Mouse (Mus musculus) neural tube, embryonic 12.5 days (tissue): Measurements from ENCODE around the gene Dynlrb1. TPM values are rescaled to one million over a fixed set of nuclear protein-coding genes. Genes with fewer than 3 reads are reported as not detected.

Source experiments
- ATAC-seq: fragments of 200-750 bp; cut with Nextera tagmentation; 2 replicates; pipeline ENCODE4 v1.8.0; 2017; ENCODE audit warnings: low read depth, mild to moderate bottlenecking, moderate TSS enrichment, moderate library complexity; ENCODE audit not compliant: low FRiP score
- H3K27ac ChIP-seq: fragments of 300-500 bp; sonication (generic); 2 replicates; pipeline ENCODE4 v1.5.1; 2016
- H3K27me3 ChIP-seq: fragments of 300-500 bp; sonication (generic); replicated peaks from 2 replicates; pipeline ENCODE4 v1.6.1; 2016; ENCODE audit warnings: mild to moderate bottlenecking
- H3K36me3 ChIP-seq: fragments of 300-500 bp; sonication (generic); 2 replicates; pipeline ENCODE4 v1.6.1; 2016; ENCODE audit warnings: mild to moderate bottlenecking
- H3K4me1 ChIP-seq: fragments of 300-500 bp; sonication (generic); 2 replicates; pipeline ENCODE4 v1.6.1; 2016
- H3K4me2 ChIP-seq: fragments of 300-500 bp; sonication (generic); replicated peaks from 2 replicates; pipeline ENCODE4 v1.6.1; 2016; ENCODE audit warnings: mild to moderate bottlenecking
- H3K4me3 ChIP-seq: fragments of 300-500 bp; sonication (generic); 2 replicates; pipeline ENCODE4 v1.5.1; 2016
- H3K9ac ChIP-seq: fragments of 300-500 bp; sonication (generic); 2 replicates; pipeline ENCODE4 v1.6.1; 2016; ENCODE audit warnings: mild to moderate bottlenecking
- H3K9me3 ChIP-seq: fragments of 300-500 bp; sonication (generic); 2 replicates; pipeline ENCODE4 v1.6.1; 2016; ENCODE audit warnings: mild to moderate bottlenecking
- WGBS: fragments of 180-500 bp; shearing (Covaris S2); methylation state at CpG from one replicate; pipeline ENCODE4 v1.1.7; 2016; 5-methylcytosine and 5-hydroxymethylcytosine counted together
- polyA plus RNA-seq: library from polyadenylated mRNA; unstranded; fragments of >200 nt; fragmentation: Nextera tagmentation; extraction: Ambion mirVana; gene quantifications from 2 replicates; pipeline ENCODE4 v1.2.1, GENCODE M21; 2016

Gene Dynlrb1
- polyA plus RNA-seq = 470 and 500 TPM in 2 replicates

GRCm38 (mm10) chr2:155236362-155236992 is at the start of gene Dynlrb1:
Gene Dynlrb1 (plus strand): TSS chr2:155236533.
- peak; percentile 99 for ATAC-seq
- Histone ChIP-seq H3K27me3 (no peaks in the 10 kb centered on the region), H3K4me2 (peak within 1 kb of the TSS; percentile 81), H3K4me1 (peaks cover 15% of the 10 kb centered on the region), H3K9ac (peak within 1 kb of the TSS; percentile 90), H3K4me3 (peak within 1 kb of the TSS; percentile 92), H3K36me3 (peaks cover 10% of the 10 kb centered on the region; the same call in 1 of the 2 replicates), H3K9me3 (no peaks in the 10 kb centered on the region), H3K27ac (peak within 1 kb of the TSS; percentile 83)
- under 1% methylated on average over 50 of the region's 50 CpGs for WGBS

GRCm38 (mm10) chr2:155207419-155207818 is 28.9 kb upstream of the Dynlrb1 start:
- H3K36me3 ChIP-seq = peaks cover 60% of the 10 kb centered on the region
- no peaks in the 10 kb centered on the region for H3K9me3 ChIP-seq
- no peak overlapping the region for H3K9ac ChIP-seq
- no peaks in the 10 kb centered on the region for H3K4me1 ChIP-seq
- ATAC-seq = no peak
- H3K27ac ChIP-seq = no peak overlapping the region
- no peak overlapping the region for H3K4me3 ChIP-seq
- H3K27me3 ChIP-seq = no peaks in the 10 kb centered on the region
- no peak overlapping the region for H3K4me2 ChIP-seq
- WGBS = 80% methylated on average over 2 of the region's 2 CpGs

DNA sequence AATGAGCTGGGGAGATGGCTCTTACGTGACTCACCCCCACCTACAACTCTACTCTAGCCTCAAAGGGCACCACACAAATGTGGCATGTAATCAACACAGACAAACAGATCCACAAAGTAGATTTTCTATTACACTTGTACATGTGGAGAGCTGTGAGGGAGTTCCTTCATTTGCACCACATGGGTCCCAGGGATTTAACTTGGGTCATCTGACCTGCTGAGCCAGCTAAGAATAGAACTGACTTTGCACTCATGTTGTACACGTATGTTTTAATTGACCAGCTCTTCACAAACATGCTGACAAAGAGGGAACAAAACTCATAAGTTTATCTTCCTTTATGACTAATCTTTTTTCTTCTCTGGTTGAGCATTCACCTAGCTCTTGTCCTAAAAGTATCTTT is 13.2 kb upstream of the Dynlrb1 start:
- H3K4me2 ChIP-seq = no peak overlapping the region
- H3K4me1 ChIP-seq = no peaks in the 10 kb centered on the region
- peaks cover 68% of the 10 kb centered on the region for H3K36me3 ChIP-seq
- no peak for ATAC-seq
- H3K27me3 ChIP-seq = no peaks in the 10 kb centered on the region
- H3K27ac ChIP-seq = no peak overlapping the region
- H3K9ac ChIP-seq = no peak overlapping the region
- 94% methylated on average over 2 of the region's 2 CpGs for WGBS
- no peaks in the 10 kb centered on the region for H3K9me3 ChIP-seq
- no peak overlapping the region for H3K4me3 ChIP-seq

DNA sequence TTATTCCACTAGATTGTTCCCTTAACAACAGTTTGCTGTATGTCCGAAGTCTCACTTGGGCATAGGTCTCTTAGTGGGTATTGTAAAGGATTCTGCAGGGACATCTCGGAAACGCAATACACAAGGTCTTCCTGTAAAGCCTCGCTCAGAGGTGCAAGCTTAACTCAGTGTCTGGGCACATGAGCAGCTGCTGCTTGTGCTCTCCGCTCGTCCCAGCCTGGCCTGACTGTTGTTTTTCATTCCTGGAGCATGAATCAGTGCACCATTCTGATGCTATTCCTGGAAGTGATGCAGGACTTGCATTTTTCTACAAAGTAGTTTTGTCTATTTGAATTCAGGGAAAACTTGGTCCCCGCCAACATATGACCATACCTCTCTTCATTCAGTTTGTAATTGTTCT is 11.6 kb upstream of the Dynlrb1 start:
- Histone ChIP-seq H3K4me1 (no peaks in the 10 kb centered on the region), H3K9ac (no peak overlapping the region), H3K9me3 (no peaks in the 10 kb centered on the region), H3K27me3 (no peaks in the 10 kb centered on the region), H3K4me3 (no peak overlapping the region), H3K4me2 (no peak overlapping the region), H3K27ac (no peak overlapping the region), H3K36me3 (peaks cover 56% of the 10 kb centered on the region)
- no peak for ATAC-seq
- 95% methylated on average over 7 of the region's 7 CpGs for WGBS

GRCm38 (mm10) chr2:155235746-155236361 is 479 bp upstream of the Dynlrb1 start:
- WGBS = 7% methylated on average over 13 of the region's 13 CpGs
- H3K4me2 ChIP-seq = peak overlapping the region; percentile 81
- peak overlapping the region; percentile 92 for H3K4me3 ChIP-seq
- H3K27me3 ChIP-seq = no peaks in the 10 kb centered on the region
- H3K27ac ChIP-seq = 0 out of 2 replicates have a peak overlapping the region, but pooled peaks have one; percentile 68
- no peaks in the 10 kb centered on the region for H3K9me3 ChIP-seq
- H3K36me3 ChIP-seq = peaks cover 4% of the 10 kb centered on the region; the same call in 1 of the 2 replicates
- peak; percentile 87 for ATAC-seq
- peaks cover 15% of the 10 kb centered on the region for H3K4me1 ChIP-seq
- peak overlapping the region; percentile 90 for H3K9ac ChIP-seq

DNA sequence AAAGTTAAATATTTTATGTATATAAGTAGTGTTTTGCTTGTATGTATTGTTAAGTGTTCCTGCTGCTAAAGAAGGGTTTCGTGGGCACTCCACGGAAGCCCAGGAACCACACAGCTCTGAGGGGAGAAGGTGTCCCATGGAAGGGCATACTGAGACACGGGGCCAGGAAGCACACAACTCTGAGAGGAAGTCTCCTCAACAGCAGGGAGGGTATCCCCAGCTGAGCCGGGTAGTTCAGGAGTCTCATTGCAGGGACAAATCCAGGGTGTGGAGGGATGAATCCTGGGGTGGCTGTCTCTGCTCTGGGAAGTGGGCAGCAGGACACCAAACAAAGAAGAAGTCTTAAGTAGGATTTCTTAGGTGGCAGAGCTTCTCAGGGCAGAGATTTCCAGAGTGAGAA is 943 bp downstream of the Dynlrb1 start:
- Histone ChIP-seq H3K4me1 (peaks cover 15% of the 10 kb centered on the region), H3K36me3 (peaks cover 12% of the 10 kb centered on the region), H3K4me2 (peak overlapping the region; percentile 81), H3K27me3 (no peaks in the 10 kb centered on the region), H3K9ac (peak overlapping the region; percentile 90), H3K27ac (no peak overlapping the region), H3K4me3 (peak overlapping the region; percentile 92), H3K9me3 (no peaks in the 10 kb centered on the region)
- no peak for ATAC-seq
- WGBS = 31% methylated on average over 4 of the region's 4 CpGs

DNA sequence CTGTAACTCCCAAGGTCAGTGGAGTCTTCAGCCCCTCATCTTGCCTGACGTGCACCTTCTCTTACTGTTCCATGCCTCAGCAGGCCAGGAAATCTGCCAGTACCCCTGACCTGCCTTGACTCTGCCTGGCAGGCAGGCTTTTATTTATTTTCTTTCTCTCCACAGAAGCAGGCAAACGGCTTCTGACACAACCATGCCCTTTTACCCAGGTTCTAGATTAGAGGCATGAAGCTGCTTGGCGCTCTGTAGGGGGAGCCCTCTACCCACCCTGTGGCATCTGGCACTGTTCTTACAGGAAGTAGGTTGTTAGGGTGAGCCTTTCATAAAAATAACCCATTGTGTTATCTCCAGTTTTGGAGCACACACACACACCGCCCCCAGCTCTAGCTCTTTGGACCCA is 4.6 kb downstream of the Dynlrb1 start:
- 84% methylated on average over 4 of the region's 4 CpGs for WGBS
- Histone ChIP-seq H3K9me3 (no peaks in the 10 kb centered on the region), H3K4me3 (no peak overlapping the region), H3K4me2 (no peak overlapping the region), H3K4me1 (peaks cover 12% of the 10 kb centered on the region), H3K27ac (no peak overlapping the region), H3K9ac (no peak overlapping the region), H3K27me3 (no peaks in the 10 kb centered on the region), H3K36me3 (peaks cover 47% of the 10 kb centered on the region)
- ATAC-seq = no peak

GRCm38 (mm10) chr2:155242296-155242855 is 6.0 kb downstream of the Dynlrb1 start:
- peaks cover 8% of the 10 kb centered on the region for H3K4me1 ChIP-seq
- H3K9me3 ChIP-seq = no peaks in the 10 kb centered on the region
- H3K9ac ChIP-seq = no peak overlapping the region
- H3K27me3 ChIP-seq = no peaks in the 10 kb centered on the region
- no peak overlapping the region for H3K27ac ChIP-seq
- no peak overlapping the region for H3K4me2 ChIP-seq
- no peak for ATAC-seq
- 89% methylated on average over 7 of the region's 7 CpGs for WGBS
- peaks cover 59% of the 10 kb centered on the region for H3K36me3 ChIP-seq
- no peak overlapping the region for H3K4me3 ChIP-seq

DNA sequence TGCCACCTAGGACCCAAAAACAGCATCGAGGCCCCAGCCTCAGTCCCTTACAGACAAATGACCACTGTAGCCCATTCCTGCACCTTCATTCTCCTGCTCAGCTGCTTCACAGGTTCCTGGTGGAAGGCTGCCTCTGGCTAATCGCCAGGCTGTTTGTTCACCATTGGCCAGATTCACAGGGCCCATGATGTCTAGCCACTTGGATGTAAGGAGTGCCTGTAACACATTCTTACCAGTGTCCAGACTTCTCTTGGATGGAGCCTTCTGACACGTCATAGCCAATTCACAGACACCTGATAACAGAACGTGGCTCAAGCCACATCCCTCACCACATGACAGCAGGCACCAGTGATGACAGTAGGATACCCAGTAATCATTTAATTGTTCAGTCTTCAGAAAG is 9.9 kb downstream of the Dynlrb1 start:
- Histone ChIP-seq H3K9ac (no peak overlapping the region), H3K4me3 (no peak overlapping the region), H3K27me3 (no peaks in the 10 kb centered on the region), H3K9me3 (no peaks in the 10 kb centered on the region), H3K4me1 (no peaks in the 10 kb centered on the region), H3K4me2 (no peak overlapping the region), H3K27ac (no peak overlapping the region), H3K36me3 (peaks cover 90% of the 10 kb centered on the region)
- WGBS = 94% methylated on average over 4 of the region's 4 CpGs
- no peak for ATAC-seq

DNA sequence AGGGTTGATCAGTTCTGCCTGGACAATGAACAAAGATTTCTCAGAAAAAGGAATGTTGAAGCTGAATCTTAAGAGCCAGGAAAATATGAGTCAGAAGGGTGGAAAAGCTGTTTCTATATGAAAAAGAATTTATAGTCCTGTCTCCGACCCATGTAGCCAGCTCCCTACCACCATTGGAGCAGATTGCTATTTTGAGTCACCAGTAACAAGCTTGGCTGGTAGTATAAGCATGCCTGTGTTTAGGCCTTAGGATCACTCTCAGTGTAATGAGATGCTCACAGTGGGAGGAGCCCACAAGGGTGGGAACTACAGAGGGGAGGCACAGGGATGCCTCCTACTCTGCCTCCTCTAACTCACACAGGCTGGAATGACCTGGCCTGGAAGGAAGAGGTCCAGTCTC is 11.9 kb downstream of the Dynlrb1 start:
- no peak overlapping the region for H3K4me2 ChIP-seq
- H3K27ac ChIP-seq = no peak overlapping the region
- no peaks in the 10 kb centered on the region for H3K4me1 ChIP-seq
- WGBS = 97% methylated on average over 1 of the region's 1 CpGs
- no peaks in the 10 kb centered on the region for H3K27me3 ChIP-seq
- no peak for ATAC-seq
- H3K36me3 ChIP-seq = peaks cover 83% of the 10 kb centered on the region
- no peak overlapping the region for H3K4me3 ChIP-seq
- no peak overlapping the region for H3K9ac ChIP-seq
- H3K9me3 ChIP-seq = no peaks in the 10 kb centered on the region

- Histone ChIP-seq H3K4me1 (no peaks in the 10 kb centered on the region), H3K27ac (no peak overlapping the region), H3K36me3 (peaks cover 78% of the 10 kb centered on the region), H3K9me3 (no peaks in the 10 kb centered on the region), H3K9ac (no peak overlapping the region), H3K4me3 (no peak overlapping the region), H3K4me2 (no peak overlapping the region), H3K27me3 (no peaks in the 10 kb centered on the region)
- WGBS = 76% methylated on average over 2 of the region's 2 CpGs
- ATAC-seq = no peak
These were observed 12.4 kb downstream of the Dynlrb1 start for GRCm38 (mm10) chr2:155248718-155249117.

- H3K4me2 ChIP-seq = no peak overlapping the region
These were observed 13.3 kb downstream of the Dynlrb1 start for GRCm38 (mm10) chr2:155249588-155249987.

More at GRCm38 (mm10) chr2:155249588-155249987, 13.3 kb downstream of the Dynlrb1 start:
- 95% methylated on average over 5 of the region's 5 CpGs for WGBS
- Histone ChIP-seq H3K4me3 (no peak overlapping the region), H3K36me3 (peaks cover 70% of the 10 kb centered on the region), H3K27ac (no peak overlapping the region), H3K9ac (no peak overlapping the region), H3K27me3 (no peaks in the 10 kb centered on the region), H3K9me3 (no peaks in the 10 kb centered on the region), H3K4me1 (no peaks in the 10 kb centered on the region)
- ATAC-seq = no peak
